Mouse (Mus musculus) embryonic facial prominence, embryonic 10.5 days (tissue): Measurements from ENCODE around the gene Olfr878. TPM values are rescaled to one million over a fixed set of nuclear protein-coding genes. Genes with fewer than 3 reads are reported as not detected.

Source experiments
- DNase-seq: peaks from one replicate; pipeline ENCODE4 v3.0.0-alpha.2; 2017; ENCODE audit warnings: low spot score
- H3K27ac ChIP-seq: fragments of 300-500 bp; sonication (generic); replicated peaks from 2 replicates; pipeline ENCODE4 v1.5.1; 2016; ENCODE audit warnings: mild to moderate bottlenecking
- H3K27me3 ChIP-seq: fragments of 300-500 bp; sonication (generic); replicated peaks from 2 replicates; pipeline ENCODE4 v1.6.1; 2016; ENCODE audit warnings: low read depth, mild to moderate bottlenecking; ENCODE audit not compliant: poor library complexity, severe bottlenecking
- H3K36me3 ChIP-seq: fragments of 300-500 bp; sonication (generic); replicated peaks from 2 replicates; pipeline ENCODE4 v1.6.1; 2016; ENCODE audit warnings: mild to moderate bottlenecking, moderate library complexity
- H3K4me1 ChIP-seq: fragments of 300-500 bp; sonication (generic); 2 replicates; pipeline ENCODE4 v1.6.1; 2016
- H3K4me3 ChIP-seq: fragments of 300-500 bp; sonication (generic); 2 replicates; pipeline ENCODE4 v1.5.1; 2016; ENCODE audit warnings: mild to moderate bottlenecking, moderate library complexity
- H3K9me3 ChIP-seq: fragments of 300-500 bp; sonication (generic); 2 replicates; pipeline ENCODE4 v1.6.1; 2016; ENCODE audit warnings: mild to moderate bottlenecking
- WGBS: fragments of 180-500 bp; shearing (Covaris S2); methylation state at CpG from one replicate; pipeline ENCODE4 v1.1.7; 2016; 5-methylcytosine and 5-hydroxymethylcytosine counted together
- polyA plus RNA-seq: library from polyadenylated mRNA; unstranded; fragments of >200 nt; fragmentation: Nextera tagmentation; extraction: Ambion mirVana; gene quantifications from 2 replicates; pipeline ENCODE4 v1.2.1, GENCODE M21; 2016

Gene Olfr878
- polyA plus RNA-seq, 1 experiment from 2014 or later, result not detected

GRCm38 (mm10) chr9:37941167-37941566 lies 23.5 kb downstream of the Olfr878 start:
- Histone ChIP-seq H3K4me3 (no peak overlapping the region), H3K36me3 (no peaks in the 10 kb centered on the region), H3K27ac (no peak overlapping the region), H3K27me3 (no peaks in the 10 kb centered on the region), H3K9me3 (no peaks in the 10 kb centered on the region), H3K4me1 (no peaks in the 10 kb centered on the region)
- WGBS, result 94% methylated on average over 2 of the region's 2 CpGs
- no peak for DNase-seq

Other genes starting within 250 kb of the Olfr878 start
- 0.09 TPM in 1 of 2 replicates, not detected in the other for gene Panx3, start 248.6 kb upstream of the Olfr878 start, polyA plus RNA-seq
- gene Olfr160, start 201.6 kb upstream of the Olfr878 start, polyA plus RNA-seq, result not detected in 2 replicates
- gene Olfr874, start 172.7 kb upstream of the Olfr878 start, polyA plus RNA-seq, result not detected in 2 replicates
- not detected in 2 replicates for gene Olfr875, start 146.0 kb upstream of the Olfr878 start, polyA plus RNA-seq
- not detected in 2 replicates for gene Olfr876, start 114.8 kb upstream of the Olfr878 start, polyA plus RNA-seq
- not detected in 2 replicates for gene Olfr877, start 63.6 kb upstream of the Olfr878 start, polyA plus RNA-seq
- gene Olfr145, start 21.1 kb upstream of the Olfr878 start, polyA plus RNA-seq, result not detected in 2 replicates
- gene Olfr881, start 74.0 kb downstream of the Olfr878 start, polyA plus RNA-seq, result not detected in 2 replicates
- not detected in 2 replicates for gene Olfr883, start 108.0 kb downstream of the Olfr878 start, polyA plus RNA-seq
- gene Olfr884, start 128.7 kb downstream of the Olfr878 start, polyA plus RNA-seq, result not detected in 2 replicates
- not detected in 2 replicates for gene Olfr885, start 143.5 kb downstream of the Olfr878 start, polyA plus RNA-seq
- gene Olfr887, start 166.2 kb downstream of the Olfr878 start, polyA plus RNA-seq, result not detected in 2 replicates
- gene Olfr888, start 190.3 kb downstream of the Olfr878 start, polyA plus RNA-seq, result not detected in 2 replicates
- 0.19 and 0.26 TPM in 2 replicates for gene Olfr889, start 197.4 kb downstream of the Olfr878 start, polyA plus RNA-seq
- not detected in 2 replicates for gene Olfr890, start 224.7 kb downstream of the Olfr878 start, polyA plus RNA-seq